In the genomic region with DNA sequence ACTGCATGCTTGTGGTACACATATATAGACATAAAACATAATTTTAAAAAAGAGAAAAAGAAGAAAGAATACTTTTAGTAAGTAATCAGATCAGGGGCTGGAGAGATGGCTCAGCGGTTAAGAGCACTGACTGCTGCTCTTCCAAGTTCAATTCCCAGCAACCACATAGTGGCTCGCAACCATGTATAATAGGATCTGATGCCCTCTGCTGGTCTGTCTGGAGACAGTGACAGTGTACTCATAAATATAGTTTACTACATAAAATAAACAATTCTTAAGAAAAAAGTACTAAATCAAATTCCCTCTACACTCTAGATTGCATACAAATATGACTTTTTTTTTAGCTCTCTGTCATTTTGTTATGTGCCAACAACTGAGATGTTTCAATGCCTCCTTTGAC, we compare ENCODE assay signal across 22 mouse cellular contexts. TPM values are rescaled to one million over a fixed set of nuclear protein-coding genes. Genes with fewer than 3 reads are reported as not detected.
DNase-seq lines count a peak whose midpoint lies in the region; ATAC-seq and TF ChIP-seq lines count a peak whose summit lies in the region.
"Had no signal": no experiment of that assay in that cellular context is flagged by ENCODE, and none has a peak within 500 bp of the region (broad histone marks: within the 10 kb centered on the region; RNA-seq: fewer than 3 reads in every experiment).

No protein-coding gene starts in this region.

- peak; percentile 36 for TF ChIP-seq CTCF in heart, adult 2 months (IDR thresholded peaks at IDR 0.05)
- TF ChIP-seq CTCF in liver, embryonic 14.5 days (IDR thresholded peaks at IDR 0.05; ENCODE audit: low read depth), result 0 out of 2 replicates have a peak, but pooled peaks have one; percentile 28
- peak; percentile 45 for TF ChIP-seq CTCF in E14TG2a.4 (conservative IDR thresholded peaks at IDR 0.05; ENCODE audit: low read length)

- 100% methylated on average over 2 of the region's 2 CpGs for WGBS in heart, adult 2 months
- WGBS in liver, embryonic 14.5 days (ENCODE audit: insufficient replicate concordance), result 89% methylated on average over 2 of the region's 2 CpGs
- 97% methylated on average over 2 of the region's 2 CpGs for WGBS in liver, embryonic 12.5 days (ENCODE audit: insufficient replicate concordance)
- 96% methylated on average over 2 of the region's 2 CpGs for WGBS in forebrain, embryonic 16.5 days

- H3K79me2 ChIP-seq in heart, adult 2 months (replicated peaks; ENCODE audit: control insufficient read depth, insufficient read depth, low read length), result 0 out of 2 replicates have a peak, but pooled peaks cover 4% of the 10 kb centered on the region

- H3K9ac ChIP-seq in heart, adult 2 months (ENCODE audit: low read depth, low read length), result no peak overlapping the region
- H3K9ac ChIP-seq in liver, embryonic 14.5 days (replicated peaks), result no peak overlapping the region
- H3K9ac ChIP-seq in liver, embryonic 12.5 days, result no peak overlapping the region
- no peak overlapping the region for H3K9ac ChIP-seq in forebrain, embryonic 16.5 days (replicated peaks; ENCODE audit: low read depth, low read length)
- H3K9ac ChIP-seq: embryonic facial prominence, embryonic 15.5 days; heart, embryonic 15.5 days; hindbrain, embryonic 15.5 days; lung, embryonic 15.5 days had no signal

- no peak for ATAC-seq in liver, embryonic 14.5 days (ENCODE audit: insufficient read depth)
- ATAC-seq in liver, embryonic 12.5 days, result no peak
- ATAC-seq in forebrain, embryonic 16.5 days, result no peak
- ATAC-seq: forebrain, embryonic 14.5 days; intestine, embryonic 16.5 days had no signal

- no peaks in the 10 kb centered on the region for H3K27me3 ChIP-seq in heart, adult 2 months (ENCODE audit: control insufficient read depth, insufficient read depth, low read length)
- no peaks in the 10 kb centered on the region for H3K27me3 ChIP-seq in liver, embryonic 14.5 days (ENCODE audit: control insufficient read depth, insufficient read depth, low read length)
- no peaks in the 10 kb centered on the region for H3K27me3 ChIP-seq in liver, embryonic 12.5 days (replicated peaks)
- H3K27me3 ChIP-seq in E14TG2a.4 (ENCODE audit: insufficient read depth, low read length), result no peaks in the 10 kb centered on the region
- H3K27me3 ChIP-seq in forebrain, embryonic 16.5 days (replicated peaks; ENCODE audit: control insufficient read depth, insufficient read depth, low read length), result no peaks in the 10 kb centered on the region
- H3K27me3 ChIP-seq: embryonic facial prominence, embryonic 15.5 days; heart, embryonic 15.5 days; hindbrain, embryonic 15.5 days; lung, embryonic 15.5 days had no signal

- H3K27ac ChIP-seq in heart, adult 2 months, result no peak overlapping the region
- H3K27ac ChIP-seq in liver, embryonic 14.5 days, result no peak overlapping the region
- H3K27ac ChIP-seq in liver, embryonic 12.5 days, result no peak overlapping the region
- H3K27ac ChIP-seq in forebrain, embryonic 16.5 days (ENCODE audit: low read length), result no peak overlapping the region
- H3K27ac ChIP-seq: embryonic facial prominence, embryonic 15.5 days; heart, embryonic 15.5 days; hindbrain, embryonic 15.5 days; lung, embryonic 15.5 days had no signal

- H3K36me3 ChIP-seq in heart, adult 2 months (ENCODE audit: control insufficient read depth, insufficient read depth, low read length), result peaks cover 8% of the 10 kb centered on the region
- peaks cover 47% of the 10 kb centered on the region for H3K36me3 ChIP-seq in liver, embryonic 14.5 days (replicated peaks; ENCODE audit: control insufficient read depth, insufficient read depth, low read depth)
- H3K36me3 ChIP-seq in liver, embryonic 12.5 days, result peaks cover 60% of the 10 kb centered on the region
- peaks cover 80% of the 10 kb centered on the region for H3K36me3 ChIP-seq in E14TG2a.4 (ENCODE audit: insufficient read depth, low read length)
- peaks cover 22% of the 10 kb centered on the region for H3K36me3 ChIP-seq in forebrain, embryonic 16.5 days (ENCODE audit: control insufficient read depth, insufficient read depth)

- no peaks in the 10 kb centered on the region for H3K9me3 ChIP-seq in liver, embryonic 14.5 days (ENCODE audit: control insufficient read depth, low read length)
- H3K9me3 ChIP-seq in liver, embryonic 12.5 days (replicated peaks), result no peaks in the 10 kb centered on the region
- no peaks in the 10 kb centered on the region for H3K9me3 ChIP-seq in E14TG2a.4 (ENCODE audit: low read length)
- H3K9me3 ChIP-seq in forebrain, embryonic 16.5 days (ENCODE audit: control insufficient read depth, low read length), result no peaks in the 10 kb centered on the region
- H3K9me3 ChIP-seq: embryonic facial prominence, embryonic 15.5 days; heart, embryonic 15.5 days; hindbrain, embryonic 15.5 days; lung, embryonic 15.5 days had no signal

- no peaks in the 10 kb centered on the region; the same call in 1 of the 2 replicates for H3K4me1 ChIP-seq in heart, adult 2 months (ENCODE audit: control insufficient read depth, insufficient read depth, low read length)
- no peaks in the 10 kb centered on the region for H3K4me1 ChIP-seq in liver, embryonic 14.5 days (replicated peaks; ENCODE audit: control insufficient read depth in 2 of 2, insufficient read depth in 2 of 2, low read length in 1 of 2)
- H3K4me1 ChIP-seq in liver, embryonic 12.5 days, result peaks cover 3% of the 10 kb centered on the region; the same call in 1 of the 2 replicates
- H3K4me1 ChIP-seq in E14TG2a.4 (replicated peaks; ENCODE audit: low read depth, low read length), result peaks cover 65% of the 10 kb centered on the region
- no peaks in the 10 kb centered on the region; the same call in 1 of the 2 replicates for H3K4me1 ChIP-seq in forebrain, embryonic 16.5 days (replicated peaks; ENCODE audit: control insufficient read depth, insufficient read depth, low read length)
- H3K4me1 ChIP-seq: embryonic facial prominence, embryonic 15.5 days; heart, embryonic 15.5 days; hindbrain, embryonic 15.5 days; lung, embryonic 15.5 days had no signal

- no peak overlapping the region for H3K4me3 ChIP-seq in heart, adult 2 months
- H3K4me3 ChIP-seq in liver, embryonic 14.5 days (ENCODE audit: insufficient read depth in 1 of 2, low read depth in 2 of 2, low read length in 2 of 2), result no peak overlapping the region
- no peak overlapping the region for H3K4me3 ChIP-seq in liver, embryonic 12.5 days
- no peak overlapping the region for H3K4me3 ChIP-seq in E14TG2a.4 (replicated peaks; ENCODE audit: low read length)
- no peak overlapping the region for H3K4me3 ChIP-seq in forebrain, embryonic 16.5 days (replicated peaks; ENCODE audit: low read length)
- H3K4me3 ChIP-seq: embryonic facial prominence, embryonic 15.5 days; heart, embryonic 15.5 days; hindbrain, embryonic 15.5 days; lung, embryonic 15.5 days had no signal

- intact Hi-C loops in heart, adult 2 months (cut with DNase I), result loop anchor here (5.0 kb wide), 1 partner anchor 194 kb away; no protein-coding TSS in a partner anchor

- H3K4me2 ChIP-seq in liver, embryonic 14.5 days (ENCODE audit: low read depth), result no peak overlapping the region
- no peak overlapping the region for H3K4me2 ChIP-seq in liver, embryonic 12.5 days
- no peak overlapping the region for H3K4me2 ChIP-seq in forebrain, embryonic 16.5 days (ENCODE audit: low read length)
- H3K4me2 ChIP-seq: embryonic facial prominence, embryonic 15.5 days; heart, embryonic 15.5 days; hindbrain, embryonic 15.5 days; lung, embryonic 15.5 days; midbrain, embryonic 11.5 days had no signal

- TF ChIP-seq POLR2A in heart, adult 2 months (IDR thresholded peaks at IDR 0.05; ENCODE audit: insufficient read depth, low read depth, low read length), result no peak

- no peak for TF ChIP-seq EP300 in heart, adult 2 months (IDR thresholded peaks at IDR 0.05; ENCODE audit: insufficient read depth, low read depth, low read length)
- no peak for TF ChIP-seq EP300 in liver, embryonic 14.5 days (IDR thresholded peaks at IDR 0.05; ENCODE audit: low read depth)

- no peak for DNase-seq in heart, adult 2 months
- no peak for DNase-seq in heart, postnatal 4 days
- DNase-seq in liver, embryonic 14.5 days (ENCODE audit: low read depth in 3 of 3, low spot score in 3 of 3), result no peak
- DNase-seq in ZHBTc4 (ENCODE audit: low read depth, low spot score), result peak; percentile 58
- no peak for DNase-seq in cerebellum, adult 18-20 months
- DNase-seq: adrenal gland, adult 2 months; cerebellum, adult 11 months; cerebellum, postnatal 14 days; gastrocnemius, postnatal 25 days; heart, postnatal 36 days; thymus, postnatal 14 days had no signal

RNA-seq across cellular contexts. Expression of gene Tra2a, which starts 12.6 kb away (rescaled TPM):
- 10 to 100 TPM; 23.1 to 26.4 TPM for total RNA-seq in heart, adult 2 months (2021)
- 21.0 and 38.4 TPM in 2 replicates for polyA plus RNA-seq in heart, adult 2 months (2012; rRNA removed)
- total RNA-seq in heart, postnatal 4 days (2021), result 10 to 100 TPM; 41.3 to 49.4 TPM
- polyA plus RNA-seq in liver, embryonic 14.5 days (2012; rRNA removed), result 46.4 and 61.4 TPM in 2 replicates
- polyA plus RNA-seq in liver, embryonic 14.5 days (2014; fragmentation: Nextera tagmentation; extraction: Ambion mirVana), result 16.1 and 16.4 TPM in 2 replicates
- 57.7 and 63.0 TPM in 2 replicates for polyA plus RNA-seq in liver, embryonic 12.5 days (2016; fragmentation: Nextera tagmentation; extraction: Ambion mirVana)
- 154 and 163 TPM in 2 replicates for polyA plus RNA-seq in forebrain, embryonic 16.5 days (2015; fragmentation: Nextera tagmentation; extraction: Ambion mirVana)

RNA-seq across cellular contexts. Expression of gene Igf2bp3, which starts 36.4 kb away (rescaled TPM):
- not detected for total RNA-seq in heart, adult 2 months (2021)
- not detected in 2 replicates for polyA plus RNA-seq in heart, adult 2 months (2012; rRNA removed)
- 10 to 100 TPM; 17.2 to 18.5 TPM for total RNA-seq in heart, postnatal 4 days (2021)
- polyA plus RNA-seq in liver, embryonic 14.5 days (2012; rRNA removed), result 5.0 and 7.6 TPM in 2 replicates
- 14.0 and 15.4 TPM in 2 replicates for polyA plus RNA-seq in liver, embryonic 14.5 days (2014; fragmentation: Nextera tagmentation; extraction: Ambion mirVana)
- polyA plus RNA-seq in liver, embryonic 12.5 days (2016; fragmentation: Nextera tagmentation; extraction: Ambion mirVana), result 32.0 and 33.7 TPM in 2 replicates
- polyA plus RNA-seq in forebrain, embryonic 16.5 days (2015; fragmentation: Nextera tagmentation; extraction: Ambion mirVana), result 34.1 and 39.0 TPM in 2 replicates
- total RNA-seq: heart, adult 8-10 months had no signal
